Mouse (Mus musculus) embryonic facial prominence, embryonic 11.5 days (tissue): ENCODE measurements at regions not wholly inside any gene's neighbourhood (a gene's known extent, or its start where the extent isn't known, plus 50 kb on each side); places are given as distances from the start of the nearest gene placed in this dataset.
A peak's percentile ranks its signal among the peaks of the same experiment; 100 is the strongest.

Experiments
- ATAC-seq: fragments of 200-750 bp; cut with Nextera tagmentation; replicated peaks from 2 replicates; pipeline ENCODE4 v1.8.0; 2017; ENCODE audit warnings: low read depth; ENCODE audit not compliant: insufficient number of reproducible peaks, low FRiP score, low TSS enrichment
- DNase-seq: peaks from one replicate; pipeline ENCODE4 v3.0.0-alpha.2; 2015; ENCODE audit warnings: low spot score
- H3K27ac ChIP-seq: fragments of 300-500 bp; sonication (generic); replicated peaks from 2 replicates; pipeline ENCODE4 v1.5.1; 2014; ENCODE audit warnings: mild to moderate bottlenecking, low read depth, low read length, control low read depth
- H3K27me3 ChIP-seq: fragments of 300-500 bp; sonication (generic); 2 replicates; pipeline ENCODE4 v1.6.1; 2014; ENCODE audit warnings: mild to moderate bottlenecking, low read length, moderate library complexity, mixed read lengths; ENCODE audit not compliant: control insufficient read depth, insufficient read depth
- H3K36me3 ChIP-seq: fragments of 300-500 bp; sonication (generic); replicated peaks from 2 replicates; pipeline ENCODE4 v1.6.1; 2014; ENCODE audit warnings: low read depth, mild to moderate bottlenecking, low read length, moderate library complexity, mixed read lengths; ENCODE audit not compliant: control insufficient read depth, insufficient read depth
- H3K4me1 ChIP-seq: fragments of 300-500 bp; sonication (generic); 2 replicates; pipeline ENCODE4 v1.6.1; 2014; ENCODE audit warnings: low read length, mixed read lengths; ENCODE audit not compliant: control insufficient read depth, insufficient read depth
- H3K4me2 ChIP-seq: fragments of 300-500 bp; sonication (generic); 2 replicates; pipeline ENCODE4 v1.6.1; 2014; ENCODE audit warnings: low read depth, mild to moderate bottlenecking, control low read depth, low read length, moderate library complexity
- H3K4me3 ChIP-seq: fragments of 300-500 bp; sonication (generic); 2 replicates; pipeline ENCODE4 v1.5.1; 2014; ENCODE audit warnings: low read depth, low read length, control low read depth
- H3K9ac ChIP-seq: fragments of 300-500 bp; sonication (generic); replicated peaks from 2 replicates; pipeline ENCODE4 v1.6.1; 2014; ENCODE audit warnings: mild to moderate bottlenecking, control low read depth, low read length
- H3K9me3 ChIP-seq: fragments of 300-500 bp; sonication (generic); replicated peaks from 2 replicates; pipeline ENCODE4 v1.6.1; 2016; ENCODE audit warnings: mild to moderate bottlenecking, low read length, inconsistent platforms, mixed read lengths; ENCODE audit not compliant: control insufficient read depth
- WGBS: fragments of 180-500 bp; shearing (Covaris S2); extraction: QIAGEN DNeasy Blood & Tissue Kit; methylation state at CpG from one replicate; pipeline ENCODE4 v1.1.7; 2014; 5-methylcytosine and 5-hydroxymethylcytosine counted together

GRCm38 (mm10) chr1:51670009-51670408 lies 191.8 kb upstream of the Nabp1 start:
- no peaks in the 10 kb centered on the region for H3K36me3 ChIP-seq
- no peak overlapping the region for H3K27ac ChIP-seq
- ATAC-seq (no peak), DNase-seq (no peak)
- H3K9me3 ChIP-seq = no peaks in the 10 kb centered on the region
- no peak overlapping the region for H3K4me3 ChIP-seq
- no peaks in the 10 kb centered on the region for H3K27me3 ChIP-seq
- no peak overlapping the region for H3K4me2 ChIP-seq
- whole genome bisulfite sequencing = 70% methylated on average over 3 of the region's 3 CpGs
- no peak overlapping the region for H3K9ac ChIP-seq
- H3K4me1 ChIP-seq = no peaks in the 10 kb centered on the region

DNA sequence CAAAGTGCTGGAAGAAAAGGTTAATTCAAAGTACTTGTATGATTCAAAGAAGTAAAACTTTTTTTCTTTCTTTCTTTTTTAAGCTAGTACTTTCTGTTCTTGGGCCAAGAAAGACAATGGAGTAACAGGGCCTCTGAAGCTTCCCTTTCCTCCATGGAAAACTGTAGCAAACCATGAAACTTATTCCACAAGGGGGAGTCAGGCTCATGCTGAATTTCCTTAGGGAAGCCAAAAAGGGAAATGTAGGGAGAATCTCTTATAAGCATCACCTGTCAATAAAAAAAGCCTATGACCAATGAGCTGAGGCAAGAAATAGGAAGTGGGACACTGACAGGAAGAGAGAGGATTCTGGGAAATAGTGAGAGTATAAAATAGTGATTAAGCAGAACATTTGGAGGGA lies 190.7 kb upstream of the Nabp1 start:
- DNase-seq (peak; percentile 64), ATAC-seq (no peak)
- Histone ChIP-seq H3K9ac (no peak overlapping the region), H3K4me1 (no peaks in the 10 kb centered on the region), H3K9me3 (no peaks in the 10 kb centered on the region), H3K4me3 (no peak overlapping the region), H3K4me2 (no peak overlapping the region), H3K36me3 (no peaks in the 10 kb centered on the region), H3K27ac (no peak overlapping the region), H3K27me3 (no peaks in the 10 kb centered on the region)

- Histone ChIP-seq H3K27ac (no peak overlapping the region), H3K9ac (no peak overlapping the region), H3K36me3 (no peaks in the 10 kb centered on the region), H3K4me1 (no peaks in the 10 kb centered on the region), H3K4me3 (no peak overlapping the region), H3K27me3 (no peaks in the 10 kb centered on the region), H3K4me2 (no peak overlapping the region), H3K9me3 (no peaks in the 10 kb centered on the region)
- DNase-seq = no peak
- WGBS = 91% methylated on average over 1 of the region's 1 CpGs
- no peak for ATAC-seq
These were observed 182.3 kb upstream of the Nabp1 start for GRCm38 (mm10) chr1:51660531-51660930.

GRCm38 (mm10) chr1:51657203-51657602 lies 179.0 kb upstream of the Nabp1 start:
- Histone ChIP-seq H3K4me1 (no peaks in the 10 kb centered on the region), H3K9me3 (no peaks in the 10 kb centered on the region), H3K4me3 (no peak overlapping the region), H3K27ac (no peak overlapping the region), H3K9ac (no peak overlapping the region), H3K36me3 (no peaks in the 10 kb centered on the region), H3K27me3 (no peaks in the 10 kb centered on the region), H3K4me2 (no peak overlapping the region)
- 77% methylated on average over 4 of the region's 4 CpGs for WGBS
- DNase-seq (no peak), ATAC-seq (no peak)

DNA sequence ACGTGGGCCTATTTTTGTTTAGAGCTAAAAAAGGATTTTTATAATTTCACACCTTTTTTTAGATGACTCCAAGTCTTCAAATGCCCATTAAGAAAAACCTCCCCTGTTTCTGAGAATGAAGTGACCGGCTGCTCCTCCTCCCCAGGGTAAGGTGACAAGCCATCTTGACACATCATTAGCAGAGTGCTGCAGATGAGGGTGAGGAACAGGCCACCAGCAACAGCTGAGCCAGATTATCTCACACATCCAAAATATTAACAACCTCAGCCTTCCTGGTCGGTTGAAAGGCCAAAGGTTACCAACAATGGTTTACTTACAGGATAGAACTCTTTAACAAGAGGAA lies 172.4 kb upstream of the Nabp1 start:
- H3K36me3 ChIP-seq = no peaks in the 10 kb centered on the region
- no peaks in the 10 kb centered on the region for H3K9me3 ChIP-seq
- no peaks in the 10 kb centered on the region for H3K4me1 ChIP-seq
- no peak overlapping the region for H3K4me2 ChIP-seq
- peak; percentile 26 for DNase-seq
- H3K27me3 ChIP-seq = no peaks in the 10 kb centered on the region
- H3K9ac ChIP-seq = no peak overlapping the region
- WGBS = 14% methylated on average over 3 of the region's 3 CpGs
- no peak overlapping the region for H3K27ac ChIP-seq
- H3K4me3 ChIP-seq = no peak overlapping the region
- peak; percentile 88 for ATAC-seq

DNA sequence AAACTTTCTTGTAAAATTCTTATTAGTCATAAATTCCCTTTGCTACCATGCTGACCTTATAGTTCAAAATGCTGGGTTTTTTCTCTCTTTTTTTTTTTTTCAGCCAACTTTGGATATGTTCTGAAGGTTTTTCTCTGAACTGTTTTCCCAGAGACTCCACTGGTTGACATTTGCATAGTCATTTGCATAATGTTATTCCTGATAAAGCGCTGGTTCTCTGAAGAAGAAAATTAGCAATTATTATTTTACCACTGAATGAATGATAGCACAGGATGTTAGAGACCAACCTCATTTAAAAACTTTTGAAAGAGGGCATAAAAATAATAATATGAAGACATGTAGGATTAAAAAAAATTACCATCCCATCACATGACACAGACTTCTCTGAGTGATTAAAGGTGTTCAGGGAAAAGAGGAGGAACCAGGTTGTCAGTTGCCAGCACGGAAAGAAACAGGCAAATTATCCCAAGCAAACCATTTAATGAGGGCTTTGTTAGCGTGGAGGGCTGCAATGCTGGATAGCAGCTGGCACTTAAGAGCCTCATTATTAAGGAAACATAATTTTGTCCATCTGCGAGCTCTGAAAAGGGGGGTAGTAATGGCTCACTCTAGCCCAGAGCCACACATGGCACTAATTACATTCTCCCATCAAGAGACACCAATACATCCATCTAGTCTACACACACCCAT lies 171.9 kb upstream of the Nabp1 start:
- H3K36me3 ChIP-seq = no peaks in the 10 kb centered on the region
- no peak overlapping the region for H3K4me2 ChIP-seq
- H3K4me1 ChIP-seq = no peaks in the 10 kb centered on the region
- DNase-seq (peak; percentile 69), ATAC-seq (peak; percentile 95)
- no peak overlapping the region for H3K9ac ChIP-seq
- no peak overlapping the region for H3K27ac ChIP-seq
- H3K27me3 ChIP-seq = no peaks in the 10 kb centered on the region
- H3K9me3 ChIP-seq = no peaks in the 10 kb centered on the region
- WGBS = 16% methylated on average over 4 of the region's 4 CpGs
- H3K4me3 ChIP-seq = no peak overlapping the region

GRCm38 (mm10) chr1:51647955-51648354 lies 169.7 kb upstream of the Nabp1 start:
- Histone ChIP-seq H3K4me3 (no peak overlapping the region), H3K4me2 (no peak overlapping the region), H3K27me3 (no peaks in the 10 kb centered on the region), H3K9me3 (no peaks in the 10 kb centered on the region), H3K27ac (no peak overlapping the region), H3K36me3 (no peaks in the 10 kb centered on the region), H3K4me1 (no peaks in the 10 kb centered on the region), H3K9ac (no peak overlapping the region)
- WGBS = 61% methylated on average over 2 of the region's 2 CpGs
- ATAC-seq = no peak
- DNase-seq = no peak

DNA sequence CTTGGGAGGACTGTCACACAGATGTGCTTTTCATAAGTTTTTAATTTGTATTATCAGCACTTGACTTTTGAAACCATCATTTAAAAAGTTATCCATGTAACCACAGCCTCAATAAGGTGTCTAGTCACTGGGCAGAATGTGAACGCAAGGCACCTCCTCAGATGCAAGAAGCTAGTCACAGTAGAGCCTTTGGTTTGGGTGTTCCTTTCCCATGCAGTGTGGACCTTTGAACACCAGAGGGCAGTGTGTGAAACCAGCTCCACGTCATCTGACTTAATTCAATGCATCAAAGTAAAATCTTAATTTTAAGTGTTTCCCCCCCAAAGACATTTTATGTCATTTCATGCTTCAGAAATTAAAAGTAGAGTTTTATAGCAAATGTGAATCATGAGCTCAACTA lies 166.2 kb upstream of the Nabp1 start:
- DNase-seq = peak; percentile 81
- no peak overlapping the region for H3K9ac ChIP-seq
- H3K4me3 ChIP-seq = no peak overlapping the region
- 26% methylated on average over 2 of the region's 2 CpGs for WGBS
- no peak overlapping the region for H3K27ac ChIP-seq
- no peak for ATAC-seq
- no peaks in the 10 kb centered on the region for H3K36me3 ChIP-seq
- no peaks in the 10 kb centered on the region for H3K4me1 ChIP-seq
- H3K9me3 ChIP-seq = no peaks in the 10 kb centered on the region
- no peaks in the 10 kb centered on the region for H3K27me3 ChIP-seq
- no peak overlapping the region for H3K4me2 ChIP-seq
